Mouse (Mus musculus) stomach, embryonic 16.5 days (tissue): ENCODE measurements around the gene Olfr521. TPM values are rescaled to one million over a fixed set of nuclear protein-coding genes. Genes with fewer than 3 reads are reported as not detected.
A peak's percentile ranks its signal among the peaks of the same experiment; 100 is the strongest.
"Not testable (repeated sequence)": the region's sequence is repeated elsewhere in the genome, so short reads cannot be mapped to it uniquely, and the experiment has no call there.

Experiments
- ATAC-seq: fragments of 200-750 bp; cut with Nextera tagmentation; 2 replicates; pipeline ENCODE4 v1.8.0; 2017; ENCODE audit warnings: moderate number of reproducible peaks, moderate TSS enrichment; ENCODE audit not compliant: insufficient read depth, low FRiP score
- H3K27ac ChIP-seq: fragments of 300-500 bp; sonication (generic); 2 replicates; pipeline ENCODE4 v1.5.1; 2014; ENCODE audit warnings: low read length
- H3K27me3 ChIP-seq: fragments of 300-500 bp; sonication (generic); 2 replicates; pipeline ENCODE4 v1.6.1; 2014; ENCODE audit warnings: low read length, control low read depth, mixed read lengths; ENCODE audit not compliant: control insufficient read depth, insufficient read depth
- H3K36me3 ChIP-seq: fragments of 300-500 bp; sonication (generic); 2 replicates; pipeline ENCODE4 v1.6.1; 2014; ENCODE audit warnings: low read length; ENCODE audit not compliant: control insufficient read depth, insufficient read depth
- H3K4me1 ChIP-seq: fragments of 300-500 bp; sonication (generic); 2 replicates; pipeline ENCODE4 v1.6.1; 2014; ENCODE audit warnings: low read length, control low read depth, mixed read lengths; ENCODE audit not compliant: control insufficient read depth, insufficient read depth
- H3K4me2 ChIP-seq: fragments of 300-500 bp; sonication (generic); 2 replicates; pipeline ENCODE4 v1.6.1; 2014; ENCODE audit warnings: low read depth, low read length, mixed read lengths
- H3K4me3 ChIP-seq: fragments of 300-500 bp; sonication (generic); replicated peaks from 2 replicates; pipeline ENCODE4 v1.5.1; 2014; ENCODE audit warnings: mild to moderate bottlenecking, low read length
- H3K9ac ChIP-seq: fragments of 300-500 bp; sonication (generic); 2 replicates; pipeline ENCODE4 v1.6.1; 2014; ENCODE audit warnings: low read length
- H3K9me3 ChIP-seq: fragments of 300-500 bp; sonication (generic); replicated peaks from 2 replicates; pipeline ENCODE4 v1.6.1; 2016; ENCODE audit warnings: low read length, control low read depth; ENCODE audit not compliant: control insufficient read depth
- WGBS: fragments of 180-500 bp; shearing (Covaris S2); extraction: QIAGEN DNeasy Blood & Tissue Kit; methylation state at CpG from one replicate; pipeline ENCODE4 v1.1.7; 2014; 5-methylcytosine and 5-hydroxymethylcytosine counted together
- polyA plus RNA-seq: library from polyadenylated mRNA; unstranded; fragments of >200 nt; fragmentation: Nextera tagmentation; extraction: Ambion mirVana; gene quantifications from 2 replicates; pipeline ENCODE4 v1.2.1, GENCODE M21; 2015

The Olfr521 gene
- polyA plus RNA-seq, 1 experiment from 2014 or later: not detected

GRCm38 (mm10) chr7:99818181-99818725 is 54.9 kb downstream of the Olfr521 start:
- H3K9ac ChIP-seq, ATAC-seq, H3K27ac ChIP-seq: not testable (repeated sequence)

More at GRCm38 (mm10) chr7:99818181-99818725, 54.9 kb downstream of the Olfr521 start:
- not testable (repeated sequence) for H3K9me3 ChIP-seq, H3K4me3 ChIP-seq, H3K36me3 ChIP-seq, H3K4me1 ChIP-seq, H3K27me3 ChIP-seq
- peak overlapping the region; percentile 27; the same call in 1 of the 2 replicates for H3K4me2 ChIP-seq
- 26% methylated on average over 9 of the region's 9 CpGs for WGBS

Other genes with a start within 250 kb of the Olfr521 start
- 12.6 and 13.6 TPM in 2 replicates for gene Arrb1, start 228.0 kb upstream of the Olfr521 start, polyA plus RNA-seq
- 1.2 and 1.6 TPM in 2 replicates for gene Tpbgl, start 136.4 kb upstream of the Olfr521 start, polyA plus RNA-seq
- 4.0 and 4.6 TPM in 2 replicates for gene Slco2b1, start 52.2 kb upstream of the Olfr521 start, polyA plus RNA-seq
- not detected in 2 replicates for gene Olfr520, start 33.2 kb upstream of the Olfr521 start, polyA plus RNA-seq
- 6.8 and 7.5 TPM in 2 replicates for gene Neu3, start 64.9 kb downstream of the Olfr521 start, polyA plus RNA-seq
- 0.22 and 0.31 TPM in 2 replicates for gene Xrra1, start 95.6 kb downstream of the Olfr521 start, polyA plus RNA-seq
- gene Spcs2, start 100.0 kb downstream of the Olfr521 start, polyA plus RNA-seq: 370 and 373 TPM in 2 replicates
- gene Rnf169, start 216.9 kb downstream of the Olfr521 start, polyA plus RNA-seq: 3.8 and 4.5 TPM in 2 replicates
- 0.48 and 0.90 TPM in 2 replicates for gene Chrdl2, start 242.7 kb downstream of the Olfr521 start, polyA plus RNA-seq